Mouse (Mus musculus) inflammation-experienced regulatory T-cells, adult 16 weeks (primary cell): ENCODE measurements around the gene Plekhg5. TPM values are rescaled to one million over a fixed set of nuclear protein-coding genes. Genes with fewer than 3 reads are reported as not detected.

Experiments
- polyA plus RNA-seq: library from polyadenylated mRNA; unstranded; fragments of 100-300 nt; shearing (Covaris generic); gene quantifications from one replicate; pipeline ENCODE4 v1.2.1, GENCODE M21; 2017

The Plekhg5 gene
- 5.1 TPM for polyA plus RNA-seq

DNA sequence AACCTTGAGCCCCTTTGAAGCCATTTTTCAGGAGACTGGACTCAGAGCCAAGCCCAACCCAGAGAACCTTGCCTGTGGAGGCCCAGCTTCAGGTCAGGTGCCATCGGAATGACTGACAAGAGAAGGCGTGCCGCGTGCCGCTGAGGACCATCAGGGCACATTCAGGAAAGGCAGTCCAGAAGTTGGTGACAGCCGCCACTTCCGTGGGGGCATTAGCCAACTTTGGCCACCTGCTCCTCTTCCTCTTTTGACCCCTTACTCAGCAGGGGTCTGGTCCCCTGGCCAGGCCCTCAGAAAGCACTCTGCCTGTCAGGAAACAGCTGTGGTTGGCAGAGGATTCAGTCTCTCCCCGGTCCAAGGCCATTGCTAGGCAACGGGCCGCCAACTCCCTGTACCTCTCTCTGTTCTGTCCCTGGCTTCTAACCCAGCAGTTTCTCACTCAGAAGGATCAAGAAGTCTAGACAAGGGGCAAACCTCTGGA is at the start of gene Plekhg5:
Plekhg5 (plus strand) TSS at position 378 of the 481 bp plus-strand sequence.

DNA sequence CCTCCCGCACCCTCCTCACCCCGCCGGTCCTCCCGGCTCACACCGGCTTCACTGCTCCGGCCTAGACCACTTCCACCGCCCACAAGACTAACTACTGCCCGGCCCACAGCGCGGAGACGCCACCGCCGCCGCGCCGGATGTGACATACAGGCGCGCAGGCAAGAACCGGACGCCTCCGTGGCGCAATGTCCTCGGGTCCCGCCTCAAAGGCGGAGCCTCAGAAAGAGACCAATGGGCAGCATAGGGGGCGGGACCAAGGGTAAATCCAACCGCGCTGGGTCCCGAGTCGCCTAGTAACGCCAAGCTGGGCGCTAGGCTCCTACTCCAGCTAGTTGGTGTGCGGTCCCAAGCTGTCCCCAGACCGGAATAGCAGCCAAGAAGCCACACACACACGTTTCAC is 44.8 kb upstream of the Plekhg5 start, which contains the start of gene Zbtb48:
Zbtb48 (minus strand) TSS at position 148 of the 400 bp plus-strand sequence.

GRCm38 (mm10) chr4:152038225-152038984 is 33.9 kb upstream of the Plekhg5 start, which contains the start of gene Tas1r1:
Gene Tas1r1 (minus strand): TSS chr4:152038568.

GRCm38 (mm10) chr4:152038985-152039830 is 33.1 kb upstream of the Plekhg5 start, which contains the start of gene Nol9:
Gene Nol9 (plus strand): TSS chr4:152039321.

GRCm38 (mm10) chr4:152115921-152116612 is 43.8 kb downstream of the Plekhg5 start, which contains the start of gene Tnfrsf25:
Gene Tnfrsf25 (plus strand): TSS chr4:152115934.

GRCm38 (mm10) chr4:152151966-152152544 is 79.8 kb downstream of the Plekhg5 start, which contains the start of gene Espn:
Gene Espn (minus strand): TSS chr4:152152371.

GRCm38 (mm10) chr4:152158585-152159284 is 86.4 kb downstream of the Plekhg5 start, which contains the start of gene Hes2:
Gene Hes2 (plus strand): TSS chr4:152158867.

Other genes with a start within 250 kb of the Plekhg5 start
- 25.9 TPM for gene Camta1, start 210.6 kb upstream of the Plekhg5 start, polyA plus RNA-seq
- gene Dnajc11, start 138.8 kb upstream of the Plekhg5 start, polyA plus RNA-seq, result 65.1 TPM
- 129 TPM for gene Thap3, start 83.5 kb upstream of the Plekhg5 start, polyA plus RNA-seq
- gene Phf13, start 76.2 kb upstream of the Plekhg5 start, polyA plus RNA-seq, result 7.7 TPM
- 2.0 TPM for gene Klhl21, start 63.7 kb upstream of the Plekhg5 start, polyA plus RNA-seq
- 37.1 TPM for gene Zbtb48, start 44.8 kb upstream of the Plekhg5 start, polyA plus RNA-seq
- gene Tas1r1, start 33.9 kb upstream of the Plekhg5 start, polyA plus RNA-seq, result 0.13 TPM
- gene Nol9, start 33.2 kb upstream of the Plekhg5 start, polyA plus RNA-seq, result 6.4 TPM
- gene Tnfrsf25, start 43.4 kb downstream of the Plekhg5 start, polyA plus RNA-seq, result 197 TPM
- 16.8 TPM for gene Espn, start 79.9 kb downstream of the Plekhg5 start, polyA plus RNA-seq
- not detected for gene Hes2, start 86.4 kb downstream of the Plekhg5 start, polyA plus RNA-seq
- 119 TPM for gene Acot7, start 105.6 kb downstream of the Plekhg5 start, polyA plus RNA-seq
- 0.10 TPM for gene Gpr153, start 201.7 kb downstream of the Plekhg5 start, polyA plus RNA-seq
- gene Hes3, start 219.2 kb downstream of the Plekhg5 start, polyA plus RNA-seq, result not detected
- gene Icmt, start 224.7 kb downstream of the Plekhg5 start, polyA plus RNA-seq, result 5.7 TPM
- gene Rnf207, start 246.5 kb downstream of the Plekhg5 start, polyA plus RNA-seq, result not detected